Mouse (Mus musculus): ENCODE measurements around the gene Cab39l. TPM values are rescaled to one million over a fixed set of nuclear protein-coding genes. Genes with fewer than 3 reads are reported as not detected.

Gene Cab39l
- polyA plus RNA-seq (2014; fragmentation: Illumina TruSeq; extraction: RNeasy Lipid Tissue Mini Kit (QIAGEN cat#74804); ENCODE audit: low read depth, low replicate concordance): 114 TPM

DNA sequence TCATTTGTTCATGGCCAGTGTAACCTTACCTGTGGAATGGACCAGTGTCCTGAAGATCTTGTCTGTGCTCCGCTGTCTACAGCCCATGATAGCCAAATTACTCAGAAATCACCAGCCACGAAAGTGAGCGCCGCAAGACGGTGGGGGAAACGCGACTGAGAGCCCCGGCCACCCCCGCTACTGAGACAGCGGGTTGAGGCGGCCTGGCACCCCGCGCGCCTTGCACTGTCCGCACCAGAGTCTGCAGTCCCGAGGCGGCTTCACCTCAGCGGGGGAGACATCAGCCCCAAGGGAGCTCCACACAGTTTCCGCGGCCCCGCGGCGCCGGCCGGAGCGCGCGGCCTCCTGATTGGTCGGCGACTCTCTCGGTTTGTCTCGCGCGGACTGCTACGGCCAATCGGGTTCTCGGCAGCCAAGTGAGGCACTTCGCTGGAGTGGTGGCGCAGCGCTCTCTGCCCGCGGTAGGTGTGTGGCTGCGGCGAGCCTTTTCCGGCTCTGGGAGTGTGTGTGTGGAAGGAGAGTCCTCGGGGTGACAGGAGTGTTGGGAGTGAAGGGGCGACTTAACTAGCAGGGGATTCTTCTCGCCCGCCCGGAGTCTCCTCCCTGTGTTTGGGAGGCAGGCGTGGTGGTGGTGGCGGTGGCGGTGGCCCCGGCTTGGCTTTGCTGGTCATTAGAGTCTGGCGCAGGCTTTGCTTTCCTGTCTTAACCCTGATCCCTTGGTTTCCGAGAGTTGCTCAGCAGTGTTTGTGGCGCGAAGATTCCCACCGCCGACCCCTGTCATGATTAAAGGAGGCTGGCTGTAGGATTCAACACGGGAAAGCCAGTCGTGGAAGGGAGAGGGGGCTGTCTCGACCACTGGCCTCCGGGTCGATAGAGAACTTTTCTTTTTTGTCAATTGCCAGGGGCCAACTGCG lies at the start of gene Cab39l, which contains the start of gene Setdb2:
Gene Cab39l (plus strand): TSS at position 415 of the 914 bp plus-strand sequence.
Gene Setdb2 (minus strand): TSS at position 327 of the 914 bp plus-strand sequence.

DNA sequence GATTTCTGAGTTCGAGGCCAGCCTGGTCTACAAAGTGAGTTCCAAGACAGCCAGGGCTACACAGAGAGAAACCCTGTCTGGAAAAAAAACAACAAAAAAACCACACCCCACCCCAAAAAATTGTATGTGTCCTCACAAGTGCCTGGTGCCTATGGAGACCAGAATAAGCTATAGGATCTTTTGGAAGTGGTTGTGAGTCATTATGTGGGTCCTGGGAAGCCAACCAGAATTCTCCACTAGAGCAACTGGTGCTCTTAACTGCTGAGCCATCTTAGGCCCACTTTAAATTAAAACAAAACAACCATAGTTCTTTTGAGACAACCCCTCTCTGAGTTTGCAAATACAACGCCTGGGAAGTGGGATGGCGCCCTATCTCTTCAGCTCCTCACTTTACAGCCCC lies 45.5 kb upstream of the Cab39l start, which contains the start of gene Phf11c:
Gene Phf11c (minus strand): TSS at position 101 of the 400 bp plus-strand sequence.

DNA sequence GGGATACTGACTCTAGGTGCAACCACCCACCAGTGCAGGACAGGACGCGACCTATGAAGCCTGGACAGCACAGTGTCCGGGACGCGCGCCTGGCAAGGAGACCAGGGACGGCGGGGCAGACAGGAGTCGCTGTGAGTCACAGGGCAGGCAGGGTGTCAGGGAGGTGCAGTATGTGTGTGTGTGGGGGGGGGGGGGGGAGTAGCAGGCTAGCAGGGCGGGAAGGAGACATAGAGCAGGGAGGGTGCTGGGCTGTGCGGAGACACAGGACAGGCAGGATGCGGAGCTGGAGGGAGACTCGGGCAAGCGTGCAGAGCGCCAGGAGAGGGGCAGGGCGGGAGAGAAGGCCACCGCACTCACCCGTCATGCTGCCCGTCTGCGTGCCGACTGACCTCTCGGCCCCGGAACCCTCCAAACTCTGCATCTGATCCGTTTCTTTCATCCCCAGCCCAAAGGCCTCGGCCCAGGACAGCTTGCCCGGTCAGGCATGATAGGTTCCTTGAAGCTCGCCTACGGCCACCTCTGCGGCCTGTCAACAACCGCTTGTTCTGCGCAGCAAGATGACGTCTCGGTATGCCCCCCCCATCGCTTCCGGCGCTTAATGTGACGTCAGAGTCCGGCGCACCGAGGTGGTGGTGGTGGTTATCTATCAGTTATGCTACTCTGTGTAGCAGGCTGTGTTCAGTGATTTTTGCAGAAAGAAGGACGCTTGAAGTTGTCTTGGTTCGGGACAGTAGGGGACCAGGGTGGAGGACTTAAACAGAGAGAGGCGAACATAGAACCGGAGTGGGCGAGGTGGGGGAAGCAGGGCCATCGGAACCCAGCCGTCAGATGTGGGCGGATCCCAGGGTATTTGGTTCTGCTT lies 156.9 kb downstream of the Cab39l start, which contains the start of gene Cdadc1:
Gene Cdadc1 (minus strand): TSS at position 562 of the 862 bp plus-strand sequence.

DNA sequence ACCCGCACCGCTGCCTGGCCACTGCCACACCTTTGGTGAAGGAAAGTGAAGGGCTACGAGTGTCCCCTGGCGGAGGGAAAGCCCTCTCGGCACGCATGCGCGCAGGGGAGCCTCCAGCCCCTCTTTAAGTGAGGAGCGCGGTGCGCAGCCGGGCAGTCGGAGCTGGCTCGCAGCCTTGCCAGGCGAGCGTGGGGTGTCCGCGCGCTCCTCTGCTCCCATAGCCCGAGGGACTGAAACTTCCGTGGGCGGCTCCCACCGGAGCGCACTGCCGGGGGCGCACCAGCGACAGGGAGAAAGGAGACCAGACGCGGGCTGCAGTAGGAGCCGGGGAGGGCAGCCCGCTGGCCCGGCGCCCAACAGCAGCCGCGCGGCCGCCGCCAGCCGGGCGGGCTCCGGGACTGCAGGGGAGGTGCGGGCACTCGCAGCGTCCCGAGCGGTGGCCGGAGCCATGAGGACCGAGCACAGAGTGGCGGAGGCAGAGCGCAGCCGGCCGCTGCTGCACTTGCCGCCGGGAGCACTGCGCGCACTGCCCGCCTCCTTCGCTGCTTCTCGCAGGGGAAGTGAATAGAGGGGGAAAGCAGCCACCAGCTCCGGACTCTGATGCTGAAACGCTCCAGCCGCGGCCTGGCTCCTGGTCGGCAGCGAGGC lies 184.5 kb downstream of the Cab39l start, which contains the start of gene Shisa2:
Gene Shisa2 (plus strand): TSS at position 151 of the 648 bp plus-strand sequence.

Other genes starting within 250 kb of the Cab39l start
- gene Rcbtb1, start 239.8 kb upstream of the Cab39l start, polyA plus RNA-seq (2014; fragmentation: Illumina TruSeq; extraction: RNeasy Lipid Tissue Mini Kit (QIAGEN cat#74804); ENCODE audit: low read depth, low replicate concordance): 69.2 TPM
- gene Gm6904, start 180.8 kb upstream of the Cab39l start, polyA plus RNA-seq (2014; fragmentation: Illumina TruSeq; extraction: RNeasy Lipid Tissue Mini Kit (QIAGEN cat#74804); ENCODE audit: low read depth, low replicate concordance): not detected
- gene Phf11a, start 143.4 kb upstream of the Cab39l start, polyA plus RNA-seq (2014; fragmentation: Illumina TruSeq; extraction: RNeasy Lipid Tissue Mini Kit (QIAGEN cat#74804); ENCODE audit: low read depth, low replicate concordance): 0.50 TPM
- gene Phf11b, start 99.6 kb upstream of the Cab39l start, polyA plus RNA-seq (2014; fragmentation: Illumina TruSeq; extraction: RNeasy Lipid Tissue Mini Kit (QIAGEN cat#74804); ENCODE audit: low read depth, low replicate concordance): 3.7 TPM
- gene Phf11d, start 75.5 kb upstream of the Cab39l start, polyA plus RNA-seq (2014; fragmentation: Illumina TruSeq; extraction: RNeasy Lipid Tissue Mini Kit (QIAGEN cat#74804); ENCODE audit: low read depth, low replicate concordance): 6.5 TPM
- gene Phf11c, start 45.6 kb upstream of the Cab39l start, polyA plus RNA-seq (2014; fragmentation: Illumina TruSeq; extraction: RNeasy Lipid Tissue Mini Kit (QIAGEN cat#74804); ENCODE audit: low read depth, low replicate concordance): 5.9 TPM
- 22.9 TPM for gene Setdb2, start 88 bp upstream of the Cab39l start, polyA plus RNA-seq (2014; fragmentation: Illumina TruSeq; extraction: RNeasy Lipid Tissue Mini Kit (QIAGEN cat#74804); ENCODE audit: low read depth, low replicate concordance)
- gene Cdadc1, start 157.0 kb downstream of the Cab39l start, polyA plus RNA-seq (2014; fragmentation: Illumina TruSeq; extraction: RNeasy Lipid Tissue Mini Kit (QIAGEN cat#74804); ENCODE audit: low read depth, low replicate concordance): 62.6 TPM
- gene Shisa2, start 184.3 kb downstream of the Cab39l start, polyA plus RNA-seq (2014; fragmentation: Illumina TruSeq; extraction: RNeasy Lipid Tissue Mini Kit (QIAGEN cat#74804); ENCODE audit: low read depth, low replicate concordance): 0.34 TPM